Mouse (Mus musculus) forebrain, postnatal 0 days (tissue): Measurements from ENCODE around the gene Abhd6. TPM values are rescaled to one million over a fixed set of nuclear protein-coding genes. Genes with fewer than 3 reads are reported as not detected.

ENCODE experiments used
- ATAC-seq: fragments of 200-750 bp; cut with Nextera tagmentation; 2 replicates; pipeline ENCODE4 v1.8.0; 2017; ENCODE audit warnings: mild to moderate bottlenecking, moderate library complexity
- DNase-seq: peaks from one replicate; pipeline ENCODE4 v3.0.0-alpha.2; 2015
- H3K27ac ChIP-seq: fragments of 300-500 bp; sonication (generic); 2 replicates; pipeline ENCODE4 v1.5.1; 2014; ENCODE audit warnings: low read depth, mild to moderate bottlenecking, antibody characterized with exemption, low read length, moderate library complexity, mixed read lengths
- H3K27me3 ChIP-seq: fragments of 300-500 bp; sonication (generic); 2 replicates; pipeline ENCODE4 v1.6.1; 2014; ENCODE audit warnings: mild to moderate bottlenecking, low read length, mixed read lengths; ENCODE audit not compliant: insufficient read depth
- H3K36me3 ChIP-seq: fragments of 300-500 bp; sonication (generic); 2 replicates; pipeline ENCODE4 v1.6.1; 2014; ENCODE audit warnings: mild to moderate bottlenecking, moderate library complexity; ENCODE audit not compliant: insufficient read depth
- H3K4me1 ChIP-seq: fragments of 300-500 bp; sonication (generic); 2 replicates; pipeline ENCODE4 v1.6.1; 2014; ENCODE audit warnings: antibody characterized with exemption; ENCODE audit not compliant: insufficient read depth
- H3K4me2 ChIP-seq: fragments of 300-500 bp; sonication (generic); 2 replicates; pipeline ENCODE4 v1.6.1; 2014; ENCODE audit warnings: low read depth, mild to moderate bottlenecking, moderate library complexity
- H3K4me3 ChIP-seq: fragments of 300-500 bp; sonication (generic); 2 replicates; pipeline ENCODE4 v1.5.1; 2014; ENCODE audit warnings: low read depth, low read length, mixed read lengths
- H3K9ac ChIP-seq: fragments of 300-500 bp; sonication (generic); 2 replicates; pipeline ENCODE4 v1.6.1; 2014; ENCODE audit warnings: mild to moderate bottlenecking
- H3K9me3 ChIP-seq: fragments of 300-500 bp; sonication (generic); 2 replicates; pipeline ENCODE4 v1.6.1; 2016; ENCODE audit warnings: low read length
- CTCF ChIP-seq: sonication (generic); IDR thresholded peaks from 2 replicates; pipeline ENCODE4 v1.5.1; 2016; ENCODE audit warnings: antibody characterized with exemption, control low read depth, low read depth
- WGBS: fragments of 180-500 bp; shearing (Covaris S2); extraction: QIAGEN DNeasy Blood & Tissue Kit; methylation state at CpG from one replicate; pipeline ENCODE4 v1.1.7; 2014; 5-methylcytosine and 5-hydroxymethylcytosine counted together
- polyA plus RNA-seq: library from polyadenylated mRNA; unstranded; fragments of >200 nt; fragmentation: Nextera tagmentation; extraction: Ambion mirVana; gene quantifications from 2 replicates; pipeline ENCODE4 v1.2.1, GENCODE M21; 2015
- total RNA-seq: library from RNA; depleted of rRNA; stranded (reverse); fragments of >200 nt; gene quantifications from 2 replicates; pipeline ENCODE4 v1.2.3, GENCODE M21; 2014

Gene Abhd6
- total and polyA plus RNA-seq, 2 experiments from 2014 or later, result 8.0 to 36.2 TPM

- H3K9ac ChIP-seq, result no peak overlapping the region
- ATAC-seq, result no peak
Observed at GRCm38 (mm10) chr14:8015756-8016155, 13.1 kb downstream of the Abhd6 start.

GRCm38 (mm10) chr14:8016276-8016675 lies 13.6 kb downstream of the Abhd6 start:
- 87% methylated on average over 6 of the region's 6 CpGs for WGBS
- Histone ChIP-seq H3K27ac (no peak overlapping the region), H3K36me3 (no peaks in the 10 kb centered on the region), H3K4me3 (no peak overlapping the region), H3K4me2 (no peak overlapping the region), H3K4me1 (no peaks in the 10 kb centered on the region), H3K9me3 (no peaks in the 10 kb centered on the region), H3K9ac (no peak overlapping the region), H3K27me3 (no peaks in the 10 kb centered on the region)
- no peak for DNase-seq
- no peak for ATAC-seq
- TF ChIP-seq CTCF, result no peak

More at GRCm38 (mm10) chr14:8015756-8016155, 13.1 kb downstream of the Abhd6 start:
- Histone ChIP-seq H3K9me3 (no peaks in the 10 kb centered on the region), H3K4me2 (no peak overlapping the region), H3K27me3 (no peaks in the 10 kb centered on the region), H3K36me3 (no peaks in the 10 kb centered on the region), H3K4me3 (no peak overlapping the region), H3K27ac (no peak overlapping the region), H3K4me1 (no peaks in the 10 kb centered on the region)
- DNase-seq, result no peak
- TF ChIP-seq CTCF, result no peak
- 92% methylated on average over 6 of the region's 6 CpGs for WGBS

GRCm38 (mm10) chr14:8016951-8017350 lies 14.2 kb downstream of the Abhd6 start:
- Histone ChIP-seq H3K4me1 (no peaks in the 10 kb centered on the region), H3K27me3 (no peaks in the 10 kb centered on the region), H3K9me3 (no peaks in the 10 kb centered on the region), H3K4me3 (no peak overlapping the region), H3K9ac (no peak overlapping the region), H3K4me2 (no peak overlapping the region), H3K36me3 (no peaks in the 10 kb centered on the region), H3K27ac (no peak overlapping the region)
- WGBS, result 94% methylated on average over 1 of the region's 1 CpGs
- no peak for ATAC-seq
- no peak for DNase-seq
- no peak for TF ChIP-seq CTCF

GRCm38 (mm10) chr14:8020011-8020410 lies 17.3 kb downstream of the Abhd6 start:
- H3K9ac ChIP-seq, result no peak overlapping the region
- DNase-seq (no peak), ATAC-seq (no peak)
- H3K9me3 ChIP-seq, result no peaks in the 10 kb centered on the region
- H3K27ac ChIP-seq, result no peak overlapping the region
- H3K36me3 ChIP-seq, result no peaks in the 10 kb centered on the region
- no peak for TF ChIP-seq CTCF
- no peak overlapping the region for H3K4me3 ChIP-seq
- no peak overlapping the region for H3K4me2 ChIP-seq
- H3K4me1 ChIP-seq, result no peaks in the 10 kb centered on the region
- H3K27me3 ChIP-seq, result no peaks in the 10 kb centered on the region
- 97% methylated on average over 1 of the region's 1 CpGs for WGBS

- no peak overlapping the region for H3K27ac ChIP-seq
- ATAC-seq, result no peak
- no peak overlapping the region for H3K9ac ChIP-seq
- H3K4me2 ChIP-seq, result no peak overlapping the region
- no peaks in the 10 kb centered on the region for H3K9me3 ChIP-seq
- H3K4me1 ChIP-seq, result no peaks in the 10 kb centered on the region
- H3K36me3 ChIP-seq, result no peaks in the 10 kb centered on the region
- H3K27me3 ChIP-seq, result no peaks in the 10 kb centered on the region
- H3K4me3 ChIP-seq, result no peak overlapping the region
- 92% methylated on average over 7 of the region's 7 CpGs for WGBS
- TF ChIP-seq CTCF, result no peak
- no peak for DNase-seq
Observed at GRCm38 (mm10) chr14:8020546-8020945, 17.8 kb downstream of the Abhd6 start.

- H3K4me3 ChIP-seq, result no peak overlapping the region
- no peak for TF ChIP-seq CTCF
- H3K4me1 ChIP-seq, result no peaks in the 10 kb centered on the region
- no peak for ATAC-seq
- H3K9ac ChIP-seq, result no peak overlapping the region
- DNase-seq, result no peak
- WGBS, result 76% methylated on average over 6 of the region's 6 CpGs
- H3K9me3 ChIP-seq, result no peaks in the 10 kb centered on the region
- no peak overlapping the region for H3K27ac ChIP-seq
- H3K27me3 ChIP-seq, result no peaks in the 10 kb centered on the region
- no peaks in the 10 kb centered on the region for H3K36me3 ChIP-seq
- no peak overlapping the region for H3K4me2 ChIP-seq
Observed at GRCm38 (mm10) chr14:8024469-8024868, 21.8 kb downstream of the Abhd6 start.

- H3K27ac ChIP-seq, result no peak overlapping the region
- H3K4me1 ChIP-seq, result no peaks in the 10 kb centered on the region
- 91% methylated on average over 10 of the region's 10 CpGs for WGBS
- H3K27me3 ChIP-seq, result no peaks in the 10 kb centered on the region
- no peaks in the 10 kb centered on the region for H3K9me3 ChIP-seq
- DNase-seq (no peak), ATAC-seq (no peak)
- no peak overlapping the region for H3K4me2 ChIP-seq
- no peak overlapping the region for H3K4me3 ChIP-seq
- no peak overlapping the region for H3K9ac ChIP-seq
- H3K36me3 ChIP-seq, result no peaks in the 10 kb centered on the region
- no peak for TF ChIP-seq CTCF
Observed at GRCm38 (mm10) chr14:8024936-8025335, 22.2 kb downstream of the Abhd6 start.
